Comparison of ENCODE assay signal across 8 mouse cellular contexts in the genomic region with DNA sequence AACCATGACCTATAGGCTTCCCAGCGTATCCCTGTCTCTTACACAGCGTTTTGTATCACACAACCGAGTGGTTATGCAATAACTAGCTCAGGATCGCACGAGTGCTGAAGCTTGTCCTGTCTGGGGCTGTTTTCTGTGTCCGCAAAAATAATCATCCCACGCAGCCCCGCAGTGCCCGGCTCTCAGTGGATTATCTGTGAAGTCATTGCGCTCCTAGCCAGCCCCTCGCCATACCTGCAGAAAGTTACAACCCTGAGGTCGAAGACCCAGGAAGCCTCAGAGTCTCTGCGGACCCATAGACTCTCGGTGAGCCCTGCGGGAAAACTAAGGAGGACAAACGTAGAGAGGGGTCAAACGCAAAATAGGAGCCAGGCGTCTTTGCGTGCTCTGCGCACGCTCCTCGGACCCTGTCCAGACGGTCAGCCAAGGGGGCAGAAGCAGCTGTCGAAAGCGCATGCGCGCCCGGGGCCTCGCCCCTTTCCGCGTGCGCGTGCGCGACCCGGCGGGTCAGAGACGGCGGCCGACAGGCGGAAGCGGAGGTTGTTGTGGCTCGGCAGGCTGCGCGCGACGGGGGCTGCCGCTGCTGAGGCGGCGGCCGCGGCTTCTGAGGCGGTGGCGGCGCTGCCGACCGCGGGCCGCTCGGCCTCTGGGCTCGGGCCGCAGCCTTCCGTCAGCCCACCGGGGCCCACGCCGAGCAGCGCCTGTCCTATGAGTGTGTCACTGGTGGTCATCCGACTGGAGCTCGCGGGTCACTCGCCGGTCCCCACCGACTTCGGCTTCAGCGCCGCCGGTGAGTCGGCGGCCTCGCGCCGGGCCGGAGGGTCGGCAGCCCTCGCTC. TPM values are rescaled to one million over a fixed set of nuclear protein-coding genes. Genes with fewer than 3 reads are reported as not detected.
DNase-seq lines count a peak whose midpoint lies in the region; ATAC-seq lines count a peak whose summit lies in the region.

A gene (minus strand): TSS at position 456 of the 838 bp plus-strand sequence.
A gene (plus strand): TSS at position 505 of the 838 bp plus-strand sequence.

- H3K4me3 ChIP-seq in heart, embryonic 13.5 days: peak within 1 kb of the TSS; percentile 99
- H3K4me3 ChIP-seq in liver, embryonic 12.5 days: peak within 1 kb of the TSS; percentile 86
- H3K4me3 ChIP-seq in stomach, embryonic 15.5 days (replicated peaks): peak within 1 kb of the TSS; percentile 97

- H3K9ac ChIP-seq in heart, embryonic 13.5 days: peak within 1 kb of the TSS; percentile 98
- peak within 1 kb of the TSS; percentile 92 for H3K9ac ChIP-seq in liver, embryonic 12.5 days
- H3K9ac ChIP-seq in stomach, embryonic 15.5 days: peak within 1 kb of the TSS; percentile 92

- DNase-seq in CD4-positive helper T cell, adult 2 months (ENCODE audit: low read depth, low spot score): peak; percentile 90
- peak; percentile 73 for DNase-seq in brain, embryonic 18.5 days (ENCODE audit: low read depth, low spot score)
- DNase-seq in kidney, postnatal 10 days: peak; percentile 96
- peak; percentile 90 to 92 for DNase-seq in natural killer cell, adult 2 months (ENCODE audit: low spot score in 2 of 2)

- peaks cover 18% of the 10 kb centered on the region for H3K4me1 ChIP-seq in heart, embryonic 13.5 days
- H3K4me1 ChIP-seq in liver, embryonic 12.5 days: peaks cover 24% of the 10 kb centered on the region
- peaks cover 11% of the 10 kb centered on the region for H3K4me1 ChIP-seq in stomach, embryonic 15.5 days

- ATAC-seq in erythroid progenitor cell, adult 5-6 weeks (replicated peaks; ENCODE audit: low FRiP score, poor library complexity, severe bottlenecking): peak; percentile 88
- peak; percentile 61 for ATAC-seq in heart, embryonic 13.5 days (ENCODE audit: extremely low read depth, insufficient number of reproducible peaks, low FRiP score, low TSS enrichment)
- peak; percentile 84 for ATAC-seq in liver, embryonic 12.5 days
- peak; percentile 91 for ATAC-seq in stomach, embryonic 15.5 days (ENCODE audit: insufficient read depth, low FRiP score, low read depth)

- H3K36me3 ChIP-seq in heart, embryonic 13.5 days: peaks cover 34% of the 10 kb centered on the region
- peaks cover 35% of the 10 kb centered on the region for H3K36me3 ChIP-seq in liver, embryonic 12.5 days
- peaks cover 10% of the 10 kb centered on the region; the same call in 1 of the 2 replicates for H3K36me3 ChIP-seq in stomach, embryonic 15.5 days

- H3K9me3 ChIP-seq in heart, embryonic 13.5 days: no peaks in the 10 kb centered on the region
- H3K9me3 ChIP-seq in liver, embryonic 12.5 days (replicated peaks): no peaks in the 10 kb centered on the region
- no peaks in the 10 kb centered on the region for H3K9me3 ChIP-seq in stomach, embryonic 15.5 days

- WGBS in heart, embryonic 13.5 days: 1% methylated on average over 77 of the region's 85 CpGs
- under 1% methylated on average over 85 of the region's 85 CpGs for WGBS in liver, embryonic 12.5 days (ENCODE audit: insufficient replicate concordance)
- under 1% methylated on average over 85 of the region's 85 CpGs for WGBS in stomach, embryonic 15.5 days

- peak within 1 kb of the TSS; percentile 92 for H3K4me2 ChIP-seq in heart, embryonic 13.5 days
- H3K4me2 ChIP-seq in liver, embryonic 12.5 days: peak within 1 kb of the TSS; percentile 84
- H3K4me2 ChIP-seq in stomach, embryonic 15.5 days: peak within 1 kb of the TSS; percentile 86

- H3K27ac ChIP-seq in heart, embryonic 13.5 days (replicated peaks): peak within 1 kb of the TSS; percentile 61
- peak within 1 kb of the TSS; percentile 83 for H3K27ac ChIP-seq in liver, embryonic 12.5 days
- H3K27ac ChIP-seq in stomach, embryonic 15.5 days: peak within 1 kb of the TSS; percentile 64

- H3K27me3 ChIP-seq in heart, embryonic 13.5 days (replicated peaks): no peaks in the 10 kb centered on the region
- H3K27me3 ChIP-seq in liver, embryonic 12.5 days (replicated peaks): no peaks in the 10 kb centered on the region
- H3K27me3 ChIP-seq in stomach, embryonic 15.5 days (replicated peaks): no peaks in the 10 kb centered on the region

RNA-seq across cellular contexts. Expression of the first gene that starts in this region (rescaled TPM):
- not detected in 2 replicates for total RNA-seq in erythroid progenitor cell, adult 5-6 weeks (2015; ENCODE audit: low replicate concordance)
- total RNA-seq in erythroid progenitor cell, adult 5-6 weeks (2017; ENCODE audit: low replicate concordance): 0.26 and 2.1 TPM in 2 replicates
- polyA plus RNA-seq in heart, embryonic 13.5 days (2015; fragmentation: Nextera tagmentation; extraction: Ambion mirVana): 1.7 TPM in 2 replicates
- 2.5 and 2.6 TPM in 2 replicates for polyA plus RNA-seq in liver, embryonic 12.5 days (2016; fragmentation: Nextera tagmentation; extraction: Ambion mirVana)
- polyA plus RNA-seq in stomach, embryonic 15.5 days (2015; fragmentation: Nextera tagmentation; extraction: Ambion mirVana): 3.1 and 3.3 TPM in 2 replicates

RNA-seq across cellular contexts. Expression of the second gene that starts in this region (rescaled TPM):
- 24.7 and 26.3 TPM in 2 replicates for total RNA-seq in erythroid progenitor cell, adult 5-6 weeks (2015; ENCODE audit: low replicate concordance)
- 35.5 and 64.2 TPM in 2 replicates for total RNA-seq in erythroid progenitor cell, adult 5-6 weeks (2017; ENCODE audit: low replicate concordance)
- 24.4 and 25.0 TPM in 2 replicates for polyA plus RNA-seq in heart, embryonic 13.5 days (2015; fragmentation: Nextera tagmentation; extraction: Ambion mirVana)
- polyA plus RNA-seq in liver, embryonic 12.5 days (2016; fragmentation: Nextera tagmentation; extraction: Ambion mirVana): 35.1 and 36.6 TPM in 2 replicates
- 37.6 and 38.1 TPM in 2 replicates for polyA plus RNA-seq in stomach, embryonic 15.5 days (2015; fragmentation: Nextera tagmentation; extraction: Ambion mirVana)

Comparison
In these comparisons a context has a peak if more than half of its experiments do, and no peak if none do; other contexts are left out.
1. Peak in every context shown above with its lines: DNase-seq, ATAC-seq, H3K4me3 ChIP-seq and H3K27ac ChIP-seq.